Mouse (Mus musculus) limb, embryonic 15.5 days (tissue): ENCODE data around the gene Rpl36al. TPM values are rescaled to one million over a fixed set of nuclear protein-coding genes. Genes with fewer than 3 reads are reported as not detected.

ENCODE experiments used
- ATAC-seq: fragments of 200-750 bp; cut with Nextera tagmentation; 2 replicates; pipeline ENCODE4 v1.8.0; 2017; ENCODE audit warnings: low read depth, moderate TSS enrichment; ENCODE audit not compliant: insufficient number of reproducible peaks, low FRiP score, low TSS enrichment
- H3K27ac ChIP-seq: fragments of 300-500 bp; sonication (generic); 2 replicates; pipeline ENCODE4 v1.5.1; 2015; ENCODE audit warnings: moderate library complexity, mild to moderate bottlenecking, inconsistent platforms
- H3K27me3 ChIP-seq: fragments of 300-500 bp; sonication (generic); 2 replicates; pipeline ENCODE4 v1.6.1; 2015; ENCODE audit warnings: inconsistent platforms
- H3K36me3 ChIP-seq: fragments of 300-500 bp; sonication (generic); 2 replicates; pipeline ENCODE4 v1.6.1; 2015; ENCODE audit warnings: inconsistent platforms
- H3K4me1 ChIP-seq: fragments of 300-500 bp; sonication (generic); 2 replicates; pipeline ENCODE4 v1.6.1; 2015; ENCODE audit warnings: inconsistent platforms
- H3K4me2 ChIP-seq: fragments of 300-500 bp; sonication (generic); 2 replicates; pipeline ENCODE4 v1.6.1; 2015; ENCODE audit warnings: mild to moderate bottlenecking, inconsistent platforms
- H3K4me3 ChIP-seq: fragments of 300-500 bp; sonication (generic); 2 replicates; pipeline ENCODE4 v1.5.1; 2015; ENCODE audit warnings: mild to moderate bottlenecking, inconsistent platforms
- H3K9ac ChIP-seq: fragments of 300-500 bp; sonication (generic); 2 replicates; pipeline ENCODE4 v1.6.1; 2015; ENCODE audit warnings: inconsistent platforms
- H3K9me3 ChIP-seq: fragments of 300-500 bp; sonication (generic); 2 replicates; pipeline ENCODE4 v1.6.1; 2016; ENCODE audit warnings: inconsistent platforms
- WGBS: fragments of 180-500 bp; shearing (Covaris S2); methylation state at CpG from one replicate; pipeline ENCODE4 v1.1.7; 2015; 5-methylcytosine and 5-hydroxymethylcytosine counted together
- microRNA-seq: library from miRNA; unstranded; fragments of <30 nt; microRNA quantifications from one replicate; pipeline ENCODE4, GENCODE M21; 2016
- polyA plus RNA-seq: library from polyadenylated mRNA; unstranded; fragments of >200 nt; fragmentation: Nextera tagmentation; extraction: Ambion mirVana; gene quantifications from 2 replicates; pipeline ENCODE4 v1.2.1, GENCODE M21; 2015

Rpl36al gene
- polyA plus RNA-seq, 1 experiment from 2014 or later, result 592 TPM

- 75% methylated on average over 6 of the region's 6 CpGs for WGBS
- Histone ChIP-seq H3K27ac (no peak overlapping the region), H3K36me3 (no peaks in the 10 kb centered on the region), H3K9ac (no peak overlapping the region), H3K27me3 (no peaks in the 10 kb centered on the region), H3K4me1 (no peaks in the 10 kb centered on the region), H3K4me3 (no peak overlapping the region), H3K4me2 (no peak overlapping the region), H3K9me3 (no peaks in the 10 kb centered on the region)
- no peak for ATAC-seq
Observed at GRCm38 (mm10) chr12:69143460-69143859, 40.4 kb downstream of the Rpl36al start.

GRCm38 (mm10) chr12:69139841-69140240 lies 44.0 kb downstream of the Rpl36al start:
- no peak overlapping the region for H3K4me2 ChIP-seq
- no peak overlapping the region for H3K4me3 ChIP-seq
- no peaks in the 10 kb centered on the region for H3K27me3 ChIP-seq
- WGBS, result 81% methylated on average over 7 of the region's 7 CpGs
- H3K4me1 ChIP-seq, result no peaks in the 10 kb centered on the region
- no peak for ATAC-seq
- no peak overlapping the region for H3K9ac ChIP-seq
- H3K36me3 ChIP-seq, result no peaks in the 10 kb centered on the region
- no peaks in the 10 kb centered on the region for H3K9me3 ChIP-seq
- H3K27ac ChIP-seq, result no peak overlapping the region

GRCm38 (mm10) chr12:69139201-69139600 lies 44.7 kb downstream of the Rpl36al start:
- ATAC-seq, result no peak
- no peaks in the 10 kb centered on the region for H3K9me3 ChIP-seq
- no peaks in the 10 kb centered on the region for H3K36me3 ChIP-seq
- no peak overlapping the region for H3K9ac ChIP-seq
- H3K27me3 ChIP-seq, result no peaks in the 10 kb centered on the region
- no peak overlapping the region for H3K4me2 ChIP-seq
- no peak overlapping the region for H3K27ac ChIP-seq
- no peak overlapping the region for H3K4me3 ChIP-seq
- WGBS, result 90% methylated on average over 3 of the region's 3 CpGs
- H3K4me1 ChIP-seq, result no peaks in the 10 kb centered on the region

Small RNA genes lying within 50 kb of the gene (microRNA-seq; reads per million reads assigned to microRNA genes)
- gene Gm47287 (not detected), gene Gm47295 (not detected)

Other genes with a start within 250 kb of the Rpl36al start
- 1,239 and 1,758 TPM in 2 replicates for gene Rps29, start 24.9 kb downstream of the Rpl36al start, polyA plus RNA-seq
- gene Lrr1, start 15.3 kb downstream of the Rpl36al start, polyA plus RNA-seq, result 19.5 and 21.3 TPM in 2 replicates
- 63.4 and 65.2 TPM in 2 replicates for gene Mgat2, start 74 bp upstream of the Rpl36al start, polyA plus RNA-seq
- gene Gm49383, start 13.0 kb upstream of the Rpl36al start, polyA plus RNA-seq, result 28.2 and 30.7 TPM in 2 replicates
- gene Dnaaf2, start 14.3 kb upstream of the Rpl36al start, polyA plus RNA-seq, result 8.2 and 8.8 TPM in 2 replicates
- gene Gm49384, start 20.2 kb upstream of the Rpl36al start, polyA plus RNA-seq, result 24.2 and 24.4 TPM in 2 replicates
- 23.1 and 24.0 TPM in 2 replicates for gene Pole2, start 44.1 kb upstream of the Rpl36al start, polyA plus RNA-seq
- 7.6 and 10.6 TPM in 2 replicates for gene Klhdc1, start 57.1 kb upstream of the Rpl36al start, polyA plus RNA-seq
- gene Klhdc2, start 112.6 kb upstream of the Rpl36al start, polyA plus RNA-seq, result 105 and 111 TPM in 2 replicates
- 84.7 and 88.7 TPM in 2 replicates for gene Nemf, start 173.1 kb upstream of the Rpl36al start, polyA plus RNA-seq
- gene Arf6, start 188.1 kb upstream of the Rpl36al start, polyA plus RNA-seq, result 59.8 and 73.7 TPM in 2 replicates
- 1.8 and 2.4 TPM in 2 replicates for gene Gm9887, start 188.4 kb upstream of the Rpl36al start, polyA plus RNA-seq